Mouse (Mus musculus): ENCODE data around the gene Cdc42.

DNA sequence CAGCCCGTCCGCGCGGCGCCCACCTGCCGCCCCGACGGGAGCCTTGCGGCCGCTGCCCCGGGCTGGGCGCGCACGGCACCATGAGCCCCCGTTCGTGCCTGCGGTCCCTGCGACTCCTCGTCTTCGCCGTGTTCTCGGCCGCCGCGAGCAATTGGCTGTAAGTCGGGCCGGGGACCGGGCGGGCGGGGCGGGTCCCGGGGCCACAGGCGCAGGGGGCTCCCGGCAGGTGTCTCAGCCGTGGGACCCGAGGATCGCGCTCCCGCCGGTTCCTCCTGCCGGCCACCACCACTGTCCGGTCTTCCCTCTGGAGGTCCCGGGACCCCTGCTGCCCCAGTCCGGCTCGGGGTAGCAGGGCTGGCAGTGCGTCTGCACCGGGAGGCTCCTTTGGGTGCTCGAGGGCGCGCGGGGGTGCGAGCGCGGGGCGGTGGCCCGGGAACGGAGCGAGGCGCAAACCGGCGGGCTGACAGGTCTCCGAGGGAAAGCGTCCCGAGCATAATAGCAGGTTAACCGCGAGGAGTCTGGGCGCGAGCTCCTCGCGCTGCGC, 79.8 kb downstream of the Cdc42 start:
- TF ChIP-seq POLR2A (IDR thresholded peaks at IDR 0.05; ENCODE audit: control insufficient read depth, extremely low read depth, insufficient read depth, low read length, poor library complexity), result no peak
- TF ChIP-seq CTCF (IDR thresholded peaks at IDR 0.05; ENCODE audit: borderline replicate concordance, control insufficient read depth, extremely low read depth, insufficient read depth, low read length, poor library complexity), result no peak

Data from thymus, adult 2 months (tissue).